Mouse (Mus musculus) lung, postnatal 4 days (tissue): ENCODE results near the gene Ercc6l.
"Not testable (repeated sequence)": the region's sequence is repeated elsewhere in the genome, so short reads cannot be mapped to it uniquely, and the experiment has no call there.

Experiments
- DNase-seq, 2 experiments: peaks; one replicate each; pipeline ENCODE4 v3.0.0; 2021

Gene Ercc6l

DNA sequence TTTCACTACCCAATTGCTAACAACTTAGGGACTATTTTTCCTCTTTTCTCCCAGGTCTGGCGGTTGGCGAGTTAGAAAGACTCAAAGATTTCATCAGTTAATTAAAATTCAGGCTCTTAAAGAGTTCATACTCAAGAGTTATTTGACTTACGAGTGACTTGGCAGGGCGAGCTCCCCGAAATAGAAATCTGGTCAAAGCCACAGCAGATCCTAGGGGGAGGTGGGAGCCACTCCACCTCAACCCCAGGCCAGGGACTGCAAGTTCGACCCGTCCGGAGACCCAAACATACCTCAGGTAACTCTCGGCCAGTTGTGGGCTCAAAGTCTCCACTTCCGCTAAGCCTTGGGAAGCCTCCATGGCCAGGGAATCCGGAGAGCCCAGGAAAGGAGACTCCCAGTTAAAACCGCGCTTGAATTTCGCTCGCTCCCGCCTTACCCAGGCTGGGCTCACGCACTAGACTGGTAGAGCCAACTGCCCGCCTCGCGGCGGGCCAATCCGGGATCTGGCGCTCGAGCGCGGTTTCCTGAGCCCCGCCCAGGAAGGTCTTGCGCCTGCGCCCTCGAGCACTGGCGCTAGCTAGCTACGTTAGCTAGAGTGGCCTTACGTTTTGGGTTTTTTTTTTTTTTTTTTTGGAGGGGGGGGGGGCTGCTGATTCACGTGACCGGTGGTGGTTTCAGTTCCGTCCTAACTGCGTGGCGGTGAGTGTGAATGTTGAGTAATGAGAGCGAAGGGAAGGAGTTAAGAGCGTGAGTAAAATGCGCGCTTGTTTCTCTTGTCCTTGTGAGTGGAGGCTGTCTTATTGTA is at the start of gene Ercc6l:
Gene Ercc6l (minus strand): TSS at position 474 of the 805 bp plus-strand sequence.
- DNase-seq = peak; percentile 93 to 97

DNA sequence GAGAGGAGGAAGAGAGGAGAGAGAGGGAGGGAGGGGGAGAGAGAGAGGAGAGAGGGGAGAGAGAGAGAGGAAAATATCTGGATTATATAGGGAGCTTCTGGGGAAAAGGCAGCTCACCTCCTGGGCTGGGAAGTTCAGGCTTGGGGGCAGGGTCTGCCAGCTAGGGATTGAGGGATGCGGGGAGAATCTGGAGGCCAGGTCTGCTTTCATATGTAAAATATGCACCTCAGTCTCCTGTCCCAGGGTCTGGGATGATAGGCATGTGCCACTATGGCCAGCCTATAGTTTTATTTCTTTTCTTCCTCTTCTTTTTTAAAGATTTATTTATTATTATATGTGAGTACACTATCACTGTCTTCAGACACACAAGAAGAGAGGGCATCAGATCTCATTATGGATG is 33.9 kb upstream of the Ercc6l start:
- DNase-seq = no peak

DNA sequence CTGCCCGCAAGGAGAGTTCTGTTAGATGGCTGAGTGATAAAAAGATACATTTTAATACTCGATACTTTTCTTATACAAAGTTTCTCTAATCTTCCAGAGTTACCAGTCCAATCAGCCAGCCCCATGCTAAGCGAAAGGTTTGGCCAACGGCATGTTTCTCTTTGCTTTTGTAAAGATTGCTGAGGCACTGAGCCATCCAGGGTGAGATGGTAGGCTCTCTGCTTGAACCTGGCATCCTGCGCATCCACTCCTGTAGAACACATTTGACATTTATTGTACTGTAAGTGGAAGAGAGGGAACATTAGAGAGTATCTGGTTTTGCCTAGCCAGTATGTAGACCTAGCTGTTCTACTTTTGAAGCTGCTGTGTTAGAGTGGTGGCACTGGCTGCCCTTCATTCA is 32.7 kb upstream of the Ercc6l start:
- no peak for DNase-seq

DNA sequence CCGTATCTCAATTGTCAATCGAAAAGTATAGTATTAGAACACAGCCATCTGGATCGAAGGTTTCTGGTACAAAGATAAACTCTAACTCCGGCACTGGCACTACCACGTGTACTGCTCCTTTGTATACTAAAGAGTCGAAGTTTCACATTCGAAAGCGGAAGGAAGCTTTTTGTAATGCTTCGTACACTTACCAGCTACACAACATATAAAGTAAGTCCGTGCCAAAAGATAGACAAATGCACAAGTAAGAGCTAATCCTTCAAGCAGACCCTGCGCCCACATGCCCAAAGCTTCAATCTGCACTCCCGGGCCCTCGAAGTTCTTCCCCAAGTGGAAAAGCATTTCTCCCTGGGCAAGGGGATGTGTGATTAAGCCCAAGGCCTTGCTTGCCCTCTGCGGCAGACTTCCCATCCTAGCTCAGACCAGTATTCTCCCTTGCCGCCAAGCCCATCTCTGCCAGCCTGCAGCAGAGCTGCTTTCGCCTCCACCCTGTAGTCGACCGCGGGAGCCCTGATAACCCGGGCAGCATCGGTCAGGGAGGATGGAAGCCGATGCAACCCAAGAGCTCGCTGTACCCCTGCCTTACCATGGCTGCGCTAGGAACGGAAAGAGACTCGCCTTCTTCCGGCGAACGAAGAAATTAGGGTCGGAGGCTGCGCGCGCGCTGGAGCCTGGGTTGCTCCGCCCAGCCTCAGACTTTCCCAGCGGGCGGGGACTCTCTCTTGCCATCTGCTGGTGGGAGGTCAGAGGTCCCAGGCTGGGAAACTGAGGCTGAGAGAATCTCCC is 32.0 kb upstream of the Ercc6l start, which contains the start of gene Rps4x:
Gene Rps4x (minus strand): TSS at position 683 of the 786 bp plus-strand sequence.
- DNase-seq = peak; percentile 85

DNA sequence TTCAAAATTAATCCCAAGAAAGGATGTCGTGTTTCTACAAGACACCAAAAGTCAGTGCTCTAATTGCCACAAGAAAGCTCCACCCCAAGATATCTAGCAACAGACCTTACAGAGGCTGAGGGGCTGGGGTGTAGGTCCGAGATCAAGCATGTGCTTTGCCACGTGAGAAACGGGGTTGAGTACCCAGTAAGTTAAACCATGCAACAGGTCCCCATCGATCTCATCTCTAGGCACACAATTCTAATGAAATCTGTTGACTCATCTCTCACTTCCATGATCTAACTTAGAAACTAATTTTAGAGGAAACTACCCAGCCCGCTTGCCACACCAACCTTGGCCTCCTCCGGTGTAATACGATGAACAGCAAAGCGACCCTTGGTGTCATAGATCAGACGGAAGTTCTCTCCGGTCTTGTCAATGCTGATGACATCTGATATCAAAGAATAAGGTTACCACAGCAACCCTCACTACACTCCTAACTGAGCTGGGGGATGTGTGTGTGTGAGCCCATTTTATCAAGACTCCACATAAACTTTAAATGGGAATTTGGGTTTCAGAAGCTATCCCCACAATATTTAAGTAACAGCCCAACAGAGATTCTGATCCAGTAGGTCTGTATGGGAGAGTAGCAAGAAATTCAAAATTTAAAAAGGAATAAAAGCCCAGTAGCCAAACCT is 30.3 kb upstream of the Ercc6l start:
- DNase-seq = no peak

DNA sequence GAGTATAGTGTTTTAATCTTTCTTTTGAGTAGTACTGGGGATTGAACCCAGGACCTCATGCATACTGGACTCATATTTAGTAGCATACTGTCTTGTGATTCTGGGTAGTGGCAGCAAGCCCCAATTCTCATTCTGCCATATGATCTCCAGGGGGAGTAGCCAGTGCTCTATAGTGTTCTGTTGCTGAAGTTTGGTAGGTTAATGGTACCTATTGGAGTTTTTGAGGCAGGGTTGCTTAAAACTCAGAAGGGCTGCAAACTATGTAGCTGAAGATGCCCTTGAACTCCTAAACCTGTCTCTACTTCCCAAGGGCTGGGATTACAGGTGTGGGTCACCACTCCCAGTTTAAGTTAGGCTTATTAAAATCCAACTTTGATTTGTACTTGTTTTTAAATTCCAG is 25.7 kb upstream of the Ercc6l start:
- DNase-seq = no peak

DNA sequence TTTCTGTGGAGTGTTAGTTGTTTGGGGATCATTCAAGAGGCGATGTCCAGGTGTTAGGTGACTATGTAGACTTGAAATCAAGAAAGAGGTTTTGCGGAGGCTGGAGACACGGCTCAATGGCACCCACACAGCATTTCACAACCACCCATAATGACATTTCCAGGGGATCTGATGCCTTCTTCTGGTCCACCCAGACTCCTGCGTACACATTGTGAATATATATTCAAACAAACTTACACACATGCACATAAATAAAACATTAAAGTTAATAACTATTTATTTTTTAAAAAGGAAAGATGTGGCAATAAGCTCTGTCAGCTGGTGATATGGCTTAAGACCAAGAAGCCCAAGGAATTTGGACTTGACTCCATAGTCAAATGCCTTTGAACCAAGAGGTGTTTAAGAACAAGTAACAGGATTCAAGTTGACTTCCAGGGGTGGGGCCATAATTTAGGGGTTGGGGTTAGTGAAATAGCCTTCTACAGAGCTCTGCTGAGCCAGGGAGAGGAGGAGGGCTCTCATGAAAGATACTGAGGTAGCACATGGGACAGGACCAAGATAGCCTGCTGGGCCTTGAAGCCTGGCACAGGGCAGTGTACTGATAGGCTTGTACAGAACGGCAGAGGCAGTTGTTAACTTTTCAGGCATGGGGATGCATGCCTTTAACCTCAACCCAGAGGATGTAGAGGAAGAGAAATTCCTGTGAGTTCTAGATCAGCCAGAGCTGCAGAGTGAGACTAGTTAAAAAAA is 18.8 kb upstream of the Ercc6l start:
- peak in 1 of 2 experiments; percentile 21 for DNase-seq

DNA sequence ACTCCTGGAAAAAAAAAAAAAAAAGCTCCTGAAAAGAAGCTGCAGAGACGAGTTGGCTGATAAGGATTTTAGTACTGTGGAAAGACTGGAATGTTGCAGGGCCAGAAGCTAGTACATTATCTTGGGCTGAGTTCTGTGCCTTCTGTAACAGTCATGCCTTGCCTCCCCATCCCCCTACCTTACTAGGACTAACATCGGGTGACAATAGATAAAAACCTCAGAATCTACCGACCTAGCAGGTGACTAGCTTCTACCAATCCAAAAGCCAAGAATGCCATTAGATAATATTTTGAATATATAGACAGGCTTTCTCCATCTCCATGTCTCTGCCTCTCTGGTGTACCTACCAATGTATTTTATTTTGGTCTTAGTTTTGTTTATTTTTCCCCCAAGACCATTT is 14.0 kb upstream of the Ercc6l start:
- DNase-seq = no peak

DNA sequence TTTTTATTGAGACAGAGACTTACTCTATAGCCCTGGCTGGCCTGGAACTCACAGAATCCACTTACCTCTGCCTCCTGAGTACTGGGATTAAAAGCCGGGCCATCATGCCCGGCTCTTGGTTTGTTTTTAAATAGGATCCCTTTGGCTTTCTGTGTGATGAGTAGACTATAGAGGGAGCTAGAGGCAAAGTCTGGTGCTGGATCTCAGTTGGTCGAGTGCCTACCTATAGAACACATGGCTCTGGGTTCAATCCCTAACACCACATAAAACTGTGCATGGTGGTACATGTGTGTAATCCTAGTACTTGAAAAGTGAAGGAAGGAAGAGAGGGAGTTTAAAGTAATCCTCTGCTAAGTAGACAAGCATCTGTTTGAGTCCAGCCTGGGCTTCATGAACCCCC is 13.2 kb upstream of the Ercc6l start:
- no peak for DNase-seq

DNA sequence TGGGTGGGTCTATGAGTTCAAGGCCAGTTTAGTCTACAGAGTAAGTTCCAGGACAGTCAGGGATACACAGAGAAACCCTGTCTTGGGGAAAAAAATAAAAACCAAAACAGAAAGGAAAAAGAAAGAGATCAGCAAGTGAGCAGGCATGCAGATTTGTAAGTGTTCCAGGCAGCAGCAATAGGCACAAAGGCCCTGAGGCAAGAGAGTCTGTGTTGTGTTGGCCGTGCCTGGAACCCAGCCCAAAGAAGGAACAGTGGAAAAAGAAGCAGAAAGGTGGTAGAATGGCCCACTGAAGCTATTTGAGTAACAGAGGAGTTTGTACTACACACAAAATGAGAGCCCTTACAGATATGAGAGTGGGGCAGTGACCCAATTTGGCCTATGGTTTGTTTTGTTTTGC is 12.8 kb upstream of the Ercc6l start:
- DNase-seq = no peak

DNA sequence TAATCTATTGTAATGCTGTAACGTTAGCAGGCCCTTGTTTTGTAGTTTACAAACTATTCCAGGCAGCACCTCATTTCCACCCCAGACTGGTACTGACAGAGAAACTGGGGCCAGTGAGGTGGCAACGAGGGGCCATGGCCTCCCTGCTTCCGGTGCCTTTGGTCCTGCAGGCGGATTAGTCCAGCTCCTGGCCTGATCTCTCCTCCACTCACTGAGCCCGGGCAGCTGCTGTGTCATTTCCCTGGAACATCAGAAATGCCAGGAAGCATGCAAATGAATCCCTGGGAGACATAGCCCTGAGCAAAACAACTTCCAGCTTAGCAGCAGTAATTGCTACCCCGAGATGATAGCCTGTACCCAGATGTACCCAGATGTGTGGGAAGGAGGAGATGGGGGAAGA is 10.1 kb upstream of the Ercc6l start:
- DNase-seq = peak in 1 of 2 experiments; percentile 54

DNA sequence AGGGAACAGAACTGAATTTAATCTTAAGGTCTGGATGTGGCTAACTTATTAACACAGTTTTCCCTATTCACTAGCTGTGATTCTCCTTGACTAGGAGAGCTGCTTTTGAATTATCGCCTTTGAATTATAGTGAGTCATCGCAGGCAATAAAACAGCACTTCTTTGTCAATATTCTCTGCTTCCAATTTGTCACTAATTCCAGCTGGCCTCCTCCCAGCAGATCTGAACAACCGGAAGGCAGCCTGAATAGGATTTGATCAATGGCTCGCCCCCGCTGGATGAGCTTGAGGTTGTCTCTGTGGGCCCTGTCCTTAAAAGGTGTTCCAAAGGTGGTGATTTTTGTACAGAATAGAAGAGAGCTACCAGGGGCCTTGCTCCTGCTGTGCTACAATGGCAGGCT is 9.6 kb upstream of the Ercc6l start:
- no peak for DNase-seq

DNA sequence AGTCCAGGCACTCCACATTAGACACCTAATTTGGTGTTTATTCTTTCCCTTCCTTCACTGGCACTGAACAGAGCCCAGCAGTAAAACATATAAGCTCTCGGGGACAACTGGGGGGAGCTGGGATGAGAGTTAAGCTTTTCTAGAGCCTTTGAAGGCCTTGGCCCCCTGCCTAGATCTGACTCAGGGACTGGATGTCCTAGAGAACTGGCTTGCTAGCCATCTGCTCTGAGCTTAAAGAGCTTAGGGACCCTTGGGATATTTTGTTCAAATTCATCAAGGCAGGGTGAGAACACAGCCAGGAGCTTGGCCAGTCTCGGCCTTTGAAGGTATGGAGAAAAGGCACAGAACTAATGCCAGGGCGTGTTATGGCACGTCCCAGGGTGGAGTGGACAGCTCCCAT is 6.6 kb upstream of the Ercc6l start:
- DNase-seq = peak in 1 of 2 experiments; percentile 26

DNA sequence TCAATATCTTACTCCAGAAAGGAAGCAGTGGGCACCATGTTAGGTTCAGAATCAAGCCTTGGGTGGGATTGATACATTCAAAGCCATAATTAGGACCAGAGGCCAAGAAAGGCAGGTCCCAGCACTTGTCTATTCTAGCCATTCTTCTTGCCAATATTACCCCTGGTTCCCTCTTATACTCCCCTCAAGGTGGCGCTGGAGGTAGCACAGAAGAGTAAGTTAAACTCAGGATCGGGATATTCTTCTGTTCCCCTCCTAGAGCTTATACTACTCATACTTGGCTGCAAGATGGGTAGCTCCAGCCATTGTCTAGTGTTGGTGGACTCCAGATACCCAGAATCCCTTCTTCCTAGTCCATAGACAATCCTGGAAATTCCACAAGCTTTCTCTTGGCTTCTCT is 6.2 kb upstream of the Ercc6l start:
- DNase-seq = no peak

DNA sequence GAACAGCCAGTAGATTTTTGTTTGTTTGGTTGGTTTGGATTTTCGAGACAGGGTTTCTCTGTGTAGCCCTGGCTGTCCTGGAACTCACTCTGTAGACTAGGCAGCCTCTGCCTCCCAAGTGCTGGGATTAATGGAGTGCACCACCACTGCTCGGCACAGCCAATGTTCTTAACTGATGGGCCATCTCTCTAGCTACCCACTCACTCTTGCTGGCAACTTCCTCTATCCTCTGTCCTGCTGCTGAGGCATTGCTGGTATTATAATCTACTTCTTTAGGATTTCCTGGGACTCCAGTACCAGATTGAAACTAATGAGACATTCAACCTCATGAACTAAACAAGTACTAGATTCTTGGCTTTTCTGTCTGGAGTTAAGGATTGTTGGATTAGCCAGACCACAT is 3.6 kb upstream of the Ercc6l start:
- no peak for DNase-seq

DNA sequence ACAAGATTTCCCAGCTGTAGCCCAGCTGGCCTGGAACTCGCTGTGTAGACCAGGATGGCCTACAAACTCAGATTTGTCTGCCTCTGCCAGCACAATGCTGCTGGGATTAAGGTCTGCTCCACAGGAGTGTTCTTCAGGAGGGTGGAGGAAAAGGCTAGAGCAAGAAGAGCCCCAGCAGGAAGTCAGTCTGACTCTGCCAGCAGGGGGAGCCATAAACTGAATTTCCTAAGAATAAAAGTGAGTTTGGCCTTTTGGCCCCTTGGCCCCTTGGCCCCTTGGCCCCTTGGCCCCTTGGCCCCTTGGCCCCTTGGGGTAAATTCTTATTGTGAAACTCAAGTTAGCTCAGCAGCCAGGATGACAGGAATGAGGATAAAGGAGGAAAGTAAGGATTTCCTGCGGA is 2.9 kb upstream of the Ercc6l start:
- peak in 1 of 2 experiments; percentile 38 for DNase-seq

DNA sequence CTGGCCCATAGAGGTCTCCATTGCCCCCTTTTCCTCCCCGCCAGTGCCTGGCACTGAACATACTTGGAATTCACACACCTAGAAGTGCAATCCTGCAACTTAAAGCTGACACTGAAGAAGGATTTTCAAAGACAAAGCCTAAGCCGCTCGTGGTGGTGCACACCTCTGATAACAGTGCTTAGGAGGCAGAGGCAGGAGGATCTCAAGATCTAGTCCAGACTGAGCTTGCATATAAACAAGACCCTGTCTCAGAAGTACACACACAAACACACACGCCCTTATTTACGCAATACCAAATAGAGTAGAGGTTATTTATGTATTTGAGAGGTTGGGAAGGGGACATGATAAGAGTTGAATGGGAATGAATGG is 516 bp upstream of the Ercc6l start:
- DNase-seq = no peak

DNA sequence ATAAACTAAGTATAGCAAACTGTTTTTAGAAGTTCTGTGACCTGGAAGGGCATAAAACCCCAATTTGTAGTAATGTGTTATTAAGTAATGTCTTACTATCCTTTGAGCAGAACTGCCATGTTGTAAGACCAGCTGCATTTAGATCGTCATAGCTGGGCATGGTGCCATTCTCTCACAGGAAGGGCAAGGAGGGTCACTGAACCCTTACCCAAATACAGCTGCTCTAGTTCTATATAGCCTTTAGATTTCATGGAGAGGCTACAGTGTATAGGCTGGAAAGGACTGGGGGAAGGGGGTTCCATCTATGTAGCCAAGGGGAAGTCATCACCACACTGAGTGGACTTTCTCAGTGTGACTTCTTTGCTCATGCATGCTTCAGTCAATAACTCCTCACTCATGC is 15.7 kb downstream of the Ercc6l start:
- DNase-seq = peak in 1 of 2 experiments; percentile 54

DNA sequence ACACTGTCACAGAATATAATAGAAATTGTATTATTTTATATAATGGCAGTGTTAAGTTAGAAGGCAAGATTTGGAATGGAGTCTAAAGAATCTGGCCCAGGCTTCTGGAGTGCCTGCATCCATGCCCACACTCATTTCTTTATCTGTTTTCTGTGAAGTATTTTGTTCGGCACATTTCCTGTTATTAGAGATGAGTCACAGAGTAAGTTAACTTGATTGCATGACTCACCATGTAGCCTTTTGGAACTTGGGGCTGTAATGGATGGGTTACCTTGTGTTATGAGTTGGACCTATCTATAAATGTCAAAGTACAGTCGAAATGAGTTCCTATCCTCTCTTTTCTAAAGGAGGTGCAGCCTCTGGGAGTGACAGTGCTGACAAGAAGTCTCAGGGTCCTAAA is 35.6 kb downstream of the Ercc6l start:
- DNase-seq = no peak

DNA sequence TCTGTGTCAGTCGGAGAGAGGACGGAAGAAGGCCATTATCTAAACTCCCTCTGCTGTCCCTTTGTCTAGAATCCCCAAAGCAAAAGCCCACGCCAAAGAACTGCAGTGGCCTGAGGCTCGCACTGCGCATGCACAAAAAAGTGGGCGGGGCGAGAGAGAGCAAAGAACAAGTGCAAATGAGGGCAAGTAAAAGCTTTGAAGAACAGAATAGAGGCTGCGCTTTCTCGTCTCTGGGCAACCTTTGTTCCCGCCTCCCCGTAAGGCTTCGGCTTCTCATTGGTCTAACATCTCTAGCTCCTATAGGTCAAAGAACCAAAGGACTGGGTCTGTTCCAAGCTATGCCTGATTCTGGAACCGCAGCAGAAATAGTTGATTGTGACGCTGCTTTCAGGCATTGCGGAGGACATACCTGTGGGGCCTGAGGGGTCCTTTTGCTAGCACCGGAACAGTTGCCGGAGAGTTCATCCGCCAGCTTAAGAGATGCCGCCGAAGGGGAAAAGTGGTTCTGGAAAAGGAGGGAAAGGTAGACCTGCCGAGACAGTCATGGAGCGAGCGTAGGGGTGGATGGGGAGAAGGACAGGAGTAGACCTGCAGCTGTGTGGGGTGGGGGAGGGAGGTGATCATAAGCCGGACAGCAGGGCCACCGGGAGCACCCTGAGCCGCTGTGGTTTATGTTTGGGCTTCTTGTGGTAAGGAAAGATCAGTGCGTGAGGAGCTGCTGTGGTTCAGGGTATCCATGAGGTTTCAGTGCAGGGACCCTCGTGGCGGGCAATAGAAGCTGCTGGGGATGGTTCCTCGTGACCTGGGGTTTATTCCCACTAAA is 37.6 kb downstream of the Ercc6l start, which contains the start of gene Pin4:
Gene Pin4 (plus strand): TSS at position 406 of the 823 bp plus-strand sequence.
- peak; percentile 93 to 96 for DNase-seq

DNA sequence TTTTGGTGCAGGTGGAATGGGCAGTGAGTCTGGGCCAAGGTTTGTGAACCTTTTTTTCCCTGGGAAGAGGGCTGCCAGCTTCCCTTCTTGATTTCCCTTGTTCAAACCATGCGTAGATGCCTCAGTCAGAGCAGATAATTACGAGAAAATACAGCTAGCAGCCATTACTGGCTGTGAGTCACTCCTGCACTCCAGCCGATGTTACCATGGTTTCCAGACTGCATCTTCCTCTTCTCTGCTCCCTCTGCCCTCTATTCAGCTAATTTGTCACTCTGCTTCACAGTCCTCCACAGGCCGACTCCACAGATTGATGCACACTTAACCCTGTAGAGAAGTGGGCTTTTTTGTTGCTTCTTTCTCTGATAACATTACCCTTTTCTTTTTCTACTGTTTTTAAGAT is 41.2 kb downstream of the Ercc6l start:
- no peak for DNase-seq

DNA sequence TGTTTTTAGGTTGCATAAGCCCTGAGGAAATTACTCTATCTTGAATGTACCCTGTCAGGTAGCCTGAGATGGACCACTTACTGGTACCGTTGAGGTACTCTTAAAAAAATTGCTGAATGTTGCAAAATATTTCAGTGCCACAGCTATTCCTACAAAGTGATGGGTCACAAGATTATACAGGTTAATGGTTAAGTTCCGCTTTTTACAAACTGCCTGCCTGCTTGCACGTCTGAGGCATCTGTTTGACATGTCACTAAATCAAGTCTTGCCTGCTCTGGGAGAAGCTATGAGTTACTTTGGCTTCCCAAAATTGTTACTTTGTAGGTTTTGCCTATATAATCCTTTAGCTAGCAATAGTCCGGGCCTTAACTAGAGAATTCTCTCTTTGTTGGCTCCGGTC is 47.5 kb downstream of the Ercc6l start:
- not testable (repeated sequence) for DNase-seq
